Mouse (Mus musculus) bone marrow macrophage, adult 2 months (primary cell): Measurements from ENCODE around the gene Supt16.

Experiments
- CTCF ChIP-seq: IDR thresholded peaks from 2 replicates; pipeline ENCODE4 v1.5.1; 2012; ENCODE audit warnings: low read depth, mild to moderate bottlenecking, low read length, moderate library complexity
- POLR2A ChIP-seq: IDR thresholded peaks from 2 replicates; pipeline ENCODE4 v1.6.1; 2012; ENCODE audit warnings: mild to moderate bottlenecking, low read depth, low read length, borderline replicate concordance

DNA sequence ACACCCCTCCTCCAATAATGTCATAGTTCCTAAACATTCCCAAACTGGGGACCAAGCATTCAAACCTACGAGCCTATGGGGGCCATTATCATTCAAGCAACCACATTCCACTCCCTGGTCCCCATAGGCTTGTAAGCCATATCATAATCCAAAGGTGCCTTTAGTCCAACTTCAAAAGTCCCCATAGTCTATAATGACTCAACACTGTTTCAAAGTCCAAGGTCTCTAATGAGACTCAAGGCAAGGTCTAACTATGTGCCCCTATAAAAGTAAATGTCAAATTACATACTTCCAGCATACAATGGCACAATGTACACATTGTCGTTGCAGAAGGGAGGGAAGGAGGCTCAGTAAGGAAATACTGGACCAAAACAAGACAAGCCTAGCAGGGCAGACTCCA lies 42.2 kb downstream of the Supt16 start:
- no peak for TF ChIP-seq CTCF
- TF ChIP-seq POLR2A, result no peak
